Mouse (Mus musculus): ENCODE measurements around the gene Capn5. TPM values are rescaled to one million over a fixed set of nuclear protein-coding genes. Genes with fewer than 3 reads are reported as not detected.

Capn5 gene
- total and polyA plus RNA-seq, 2 experiments from 2014 or later = 20.9 to 51.9 TPM

GRCm38 (mm10) chr7:98084541-98085293, 93.4 kb downstream of the Capn5 start:
- 70% methylated on average over 12 of the region's 12 CpGs for WGBS
- Histone ChIP-seq H3K4me1 (ENCODE audit: insufficient read depth, low read length) (no peaks in the 10 kb centered on the region), H3K9me3 (ENCODE audit: low read length) (no peaks in the 10 kb centered on the region), H3K27ac (ENCODE audit: low read depth, low read length) (no peak overlapping the region), H3K4me2 (ENCODE audit: low read depth, low read length, poor library complexity, severe bottlenecking) (no peak overlapping the region), H3K27me3 (ENCODE audit: insufficient read depth, low read length) (no peaks in the 10 kb centered on the region), H3K9ac (replicated peaks; ENCODE audit: low read length, poor library complexity, severe bottlenecking) (no peak overlapping the region), H3K36me3 (ENCODE audit: insufficient read depth, low read length) (peaks cover 7% of the 10 kb centered on the region), H3K4me3 (ENCODE audit: low read depth, low read length) (no peak overlapping the region)
- DNase-seq (ENCODE audit: low spot score) (no peak), ATAC-seq (ENCODE audit: low FRiP score) (no peak)
- no peak for TF ChIP-seq CTCF (IDR thresholded peaks at IDR 0.05)

GRCm38 (mm10) chr7:98082376-98082775, 95.7 kb downstream of the Capn5 start:
- WGBS = 5% methylated on average over 5 of the region's 5 CpGs
- no peak for TF ChIP-seq CTCF (IDR thresholded peaks at IDR 0.05)

GRCm38 (mm10) chr7:98077453-98077852, 100.6 kb downstream of the Capn5 start:
- H3K27me3 ChIP-seq (ENCODE audit: insufficient read depth, low read length) = no peaks in the 10 kb centered on the region
- H3K9me3 ChIP-seq (ENCODE audit: low read length) = no peaks in the 10 kb centered on the region
- TF ChIP-seq CTCF (IDR thresholded peaks at IDR 0.05) = no peak

More at GRCm38 (mm10) chr7:98082376-98082775, 95.7 kb downstream of the Capn5 start:
- Histone ChIP-seq H3K27me3 (ENCODE audit: insufficient read depth, low read length) (no peaks in the 10 kb centered on the region), H3K4me1 (ENCODE audit: insufficient read depth, low read length) (no peaks in the 10 kb centered on the region), H3K9ac (replicated peaks; ENCODE audit: low read length, poor library complexity, severe bottlenecking) (no peak overlapping the region), H3K4me3 (ENCODE audit: low read depth, low read length) (no peak overlapping the region), H3K9me3 (ENCODE audit: low read length) (no peaks in the 10 kb centered on the region), H3K27ac (ENCODE audit: low read depth, low read length) (no peak overlapping the region), H3K36me3 (ENCODE audit: insufficient read depth, low read length) (peaks cover 24% of the 10 kb centered on the region), H3K4me2 (ENCODE audit: low read depth, low read length, poor library complexity, severe bottlenecking) (no peak overlapping the region)
- ATAC-seq (ENCODE audit: low FRiP score) (no peak), DNase-seq (ENCODE audit: low spot score) (no peak)

GRCm38 (mm10) chr7:98071620-98072019, 106.5 kb downstream of the Capn5 start:
- DNase-seq (ENCODE audit: low spot score) (peak; percentile 84), ATAC-seq (ENCODE audit: low FRiP score) (peak; percentile 39; the same call in 1 of the 2 replicates)
- Histone ChIP-seq H3K4me3 (ENCODE audit: low read depth, low read length) (no peak overlapping the region), H3K4me2 (ENCODE audit: low read depth, low read length, poor library complexity, severe bottlenecking) (no peak overlapping the region), H3K27me3 (ENCODE audit: insufficient read depth, low read length) (no peaks in the 10 kb centered on the region), H3K27ac (ENCODE audit: low read depth, low read length) (no peak overlapping the region), H3K9me3 (ENCODE audit: low read length) (no peaks in the 10 kb centered on the region), H3K4me1 (ENCODE audit: insufficient read depth, low read length) (no peaks in the 10 kb centered on the region), H3K9ac (replicated peaks; ENCODE audit: low read length, poor library complexity, severe bottlenecking) (no peak overlapping the region), H3K36me3 (ENCODE audit: insufficient read depth, low read length) (peaks cover 27% of the 10 kb centered on the region)
- WGBS = 28% methylated on average over 5 of the region's 5 CpGs
- peak; percentile 96 for TF ChIP-seq CTCF (IDR thresholded peaks at IDR 0.05)

More at GRCm38 (mm10) chr7:98077453-98077852, 100.6 kb downstream of the Capn5 start:
- Histone ChIP-seq H3K9ac (replicated peaks; ENCODE audit: low read length, poor library complexity, severe bottlenecking) (no peak overlapping the region), H3K4me2 (ENCODE audit: low read depth, low read length, poor library complexity, severe bottlenecking) (no peak overlapping the region), H3K27ac (ENCODE audit: low read depth, low read length) (no peak overlapping the region), H3K4me1 (ENCODE audit: insufficient read depth, low read length) (no peaks in the 10 kb centered on the region), H3K4me3 (ENCODE audit: low read depth, low read length) (no peak overlapping the region), H3K36me3 (ENCODE audit: insufficient read depth, low read length) (peaks cover 43% of the 10 kb centered on the region)
- DNase-seq (ENCODE audit: low spot score) (no peak), ATAC-seq (ENCODE audit: low FRiP score) (no peak)
- WGBS = 87% methylated on average over 11 of the region's 11 CpGs

Other genes starting within 250 kb of the Capn5 start
- 66.0 and 74.3 TPM in 2 replicates for gene Myo7a, start 58.8 kb downstream of the Capn5 start, total RNA-seq (2014; rRNA removed)
- 11.1 and 14.6 TPM in 2 replicates for gene Myo7a, start 58.8 kb downstream of the Capn5 start, polyA plus RNA-seq (2015; fragmentation: Nextera tagmentation; extraction: Ambion mirVana)
- gene Omp, start 32.8 kb downstream of the Capn5 start, total RNA-seq (2014; rRNA removed) = 0.55 and 0.57 TPM in 2 replicates
- gene Omp, start 32.8 kb downstream of the Capn5 start, polyA plus RNA-seq (2015; fragmentation: Nextera tagmentation; extraction: Ambion mirVana) = 0.22 and 0.46 TPM in 2 replicates
- 1.5 and 2.0 TPM in 2 replicates for gene B3gnt6, start 21.2 kb upstream of the Capn5 start, total RNA-seq (2014; rRNA removed)
- gene B3gnt6, start 21.2 kb upstream of the Capn5 start, polyA plus RNA-seq (2015; fragmentation: Nextera tagmentation; extraction: Ambion mirVana) = 1.3 TPM in 2 replicates
- 12.0 and 15.5 TPM in 2 replicates for gene Acer3, start 142.9 kb upstream of the Capn5 start, total RNA-seq (2014; rRNA removed)
- gene Acer3, start 142.9 kb upstream of the Capn5 start, polyA plus RNA-seq (2015; fragmentation: Nextera tagmentation; extraction: Ambion mirVana) = 19.4 and 19.8 TPM in 2 replicates
- gene Tsku, start 183.1 kb upstream of the Capn5 start, total RNA-seq (2014; rRNA removed) = 30.7 and 32.1 TPM in 2 replicates
- 6.1 and 7.0 TPM in 2 replicates for gene Tsku, start 183.1 kb upstream of the Capn5 start, polyA plus RNA-seq (2015; fragmentation: Nextera tagmentation; extraction: Ambion mirVana)